Mouse (Mus musculus): ENCODE measurements around the gene Slc7a11.

Gene Slc7a11

GRCm38 (mm10) chr3:50144144-50144543 lies 299.3 kb downstream of the Slc7a11 start:
- no peak for DNase-seq (ENCODE audit: low read depth)

- DNase-seq (ENCODE audit: low read depth): no peak
Observed at GRCm38 (mm10) chr3:50138319-50138718, 305.1 kb downstream of the Slc7a11 start.

GRCm38 (mm10) chr3:50132204-50132603 lies 311.2 kb downstream of the Slc7a11 start:
- no peak for DNase-seq (ENCODE audit: low read depth)

GRCm38 (mm10) chr3:50130319-50130718 lies 313.1 kb downstream of the Slc7a11 start:
- DNase-seq (ENCODE audit: low read depth): no peak

GRCm38 (mm10) chr3:50121001-50121400 lies 322.4 kb downstream of the Slc7a11 start:
- no peak for DNase-seq (ENCODE audit: low read depth)

- DNase-seq (ENCODE audit: low read depth): no peak
Observed at GRCm38 (mm10) chr3:50116266-50116665, 327.1 kb downstream of the Slc7a11 start.

- DNase-seq (ENCODE audit: low read depth): no peak
Observed at GRCm38 (mm10) chr3:50105509-50105908, 337.9 kb downstream of the Slc7a11 start.

- no peak for DNase-seq (ENCODE audit: low read depth)
Observed at GRCm38 (mm10) chr3:50094404-50095092, 348.9 kb downstream of the Slc7a11 start.

GRCm38 (mm10) chr3:50076979-50077378 lies 366.4 kb downstream of the Slc7a11 start:
- DNase-seq (ENCODE audit: low read depth): peak; percentile 3

- no peak for DNase-seq (ENCODE audit: low read depth)
Observed at GRCm38 (mm10) chr3:50063396-50063795, 380.0 kb downstream of the Slc7a11 start.

GRCm38 (mm10) chr3:50044666-50045065 lies 398.7 kb downstream of the Slc7a11 start:
- DNase-seq (ENCODE audit: low read depth): no peak

- DNase-seq (ENCODE audit: low read depth): no peak
Observed at GRCm38 (mm10) chr3:50044160-50044559, 399.3 kb downstream of the Slc7a11 start.

GRCm38 (mm10) chr3:50041141-50041540 lies 402.3 kb downstream of the Slc7a11 start:
- no peak for DNase-seq (ENCODE audit: low read depth)

- no peak for DNase-seq (ENCODE audit: low read depth)
Observed at GRCm38 (mm10) chr3:50035875-50036528, 407.4 kb downstream of the Slc7a11 start.

- DNase-seq (ENCODE audit: low read depth): no peak
Observed at GRCm38 (mm10) chr3:50033325-50033724, 410.1 kb downstream of the Slc7a11 start.

- DNase-seq (ENCODE audit: low read depth): no peak
Observed at GRCm38 (mm10) chr3:50026039-50026438, 417.4 kb downstream of the Slc7a11 start.

GRCm38 (mm10) chr3:50014396-50014795 lies 429.0 kb downstream of the Slc7a11 start:
- DNase-seq (ENCODE audit: low read depth): no peak

- DNase-seq (ENCODE audit: low read depth): no peak
Observed at GRCm38 (mm10) chr3:50012012-50012411, 431.4 kb downstream of the Slc7a11 start.

GRCm38 (mm10) chr3:50003970-50004683 lies 439.3 kb downstream of the Slc7a11 start:
- DNase-seq (ENCODE audit: low read depth): no peak

GRCm38 (mm10) chr3:50002067-50002466 lies 441.3 kb downstream of the Slc7a11 start:
- no peak for DNase-seq (ENCODE audit: low read depth)

GRCm38 (mm10) chr3:50001635-50002034 lies 441.8 kb downstream of the Slc7a11 start:
- no peak for DNase-seq (ENCODE audit: low read depth)

- no peak for DNase-seq (ENCODE audit: low read depth)
Observed at GRCm38 (mm10) chr3:49992891-49993290, 450.5 kb downstream of the Slc7a11 start.

GRCm38 (mm10) chr3:49987236-49987635 lies 456.2 kb downstream of the Slc7a11 start:
- no peak for DNase-seq (ENCODE audit: low read depth)
